Mouse (Mus musculus) embryonic facial prominence, embryonic 10.5 days (tissue): ENCODE data around the gene Rpl12. TPM values are rescaled to one million over a fixed set of nuclear protein-coding genes. Genes with fewer than 3 reads are reported as not detected.

ENCODE experiments used
- DNase-seq: peaks from one replicate; pipeline ENCODE4 v3.0.0-alpha.2; 2017; ENCODE audit warnings: low spot score
- H3K27ac ChIP-seq: fragments of 300-500 bp; sonication (generic); replicated peaks from 2 replicates; pipeline ENCODE4 v1.5.1; 2016; ENCODE audit warnings: mild to moderate bottlenecking
- H3K27me3 ChIP-seq: fragments of 300-500 bp; sonication (generic); replicated peaks from 2 replicates; pipeline ENCODE4 v1.6.1; 2016; ENCODE audit warnings: low read depth, mild to moderate bottlenecking; ENCODE audit not compliant: poor library complexity, severe bottlenecking
- H3K36me3 ChIP-seq: fragments of 300-500 bp; sonication (generic); replicated peaks from 2 replicates; pipeline ENCODE4 v1.6.1; 2016; ENCODE audit warnings: mild to moderate bottlenecking, moderate library complexity
- H3K4me1 ChIP-seq: fragments of 300-500 bp; sonication (generic); 2 replicates; pipeline ENCODE4 v1.6.1; 2016
- H3K4me3 ChIP-seq: fragments of 300-500 bp; sonication (generic); 2 replicates; pipeline ENCODE4 v1.5.1; 2016; ENCODE audit warnings: mild to moderate bottlenecking, moderate library complexity
- H3K9me3 ChIP-seq: fragments of 300-500 bp; sonication (generic); 2 replicates; pipeline ENCODE4 v1.6.1; 2016; ENCODE audit warnings: mild to moderate bottlenecking
- WGBS: fragments of 180-500 bp; shearing (Covaris S2); methylation state at CpG from one replicate; pipeline ENCODE4 v1.1.7; 2016; 5-methylcytosine and 5-hydroxymethylcytosine counted together
- polyA plus RNA-seq: library from polyadenylated mRNA; unstranded; fragments of >200 nt; fragmentation: Nextera tagmentation; extraction: Ambion mirVana; gene quantifications from 2 replicates; pipeline ENCODE4 v1.2.1, GENCODE M21; 2016

Gene Rpl12
- polyA plus RNA-seq, 1 experiment from 2014 or later: 196 TPM

DNA sequence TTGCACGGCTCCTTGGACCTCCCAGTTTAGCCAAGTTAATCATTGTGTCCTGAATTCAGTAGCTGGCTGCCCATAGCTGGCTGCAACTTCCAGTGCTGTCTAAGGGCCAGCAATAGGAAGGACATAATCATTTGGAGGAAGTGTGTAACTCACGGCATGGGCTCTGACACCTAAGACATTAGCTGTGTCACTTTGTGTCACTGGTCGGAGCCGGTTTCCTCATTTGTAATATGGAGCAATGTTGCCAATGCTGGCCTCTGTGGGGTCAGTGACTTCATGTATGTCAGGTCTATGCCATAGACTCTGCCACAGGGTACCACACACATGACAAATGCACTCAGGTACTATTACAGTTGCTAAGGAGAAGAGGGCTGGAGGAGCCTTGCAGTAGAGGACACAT is 1.1 kb upstream of the Rpl12 start:
- 92% methylated on average over 4 of the region's 4 CpGs for WGBS
- H3K27me3 ChIP-seq: no peaks in the 10 kb centered on the region
- H3K4me1 ChIP-seq: peaks cover 35% of the 10 kb centered on the region
- H3K4me3 ChIP-seq: peak overlapping the region; percentile 88
- no peak for DNase-seq
- peaks cover 55% of the 10 kb centered on the region for H3K36me3 ChIP-seq
- H3K27ac ChIP-seq: 0 out of 2 replicates have a peak overlapping the region, but pooled peaks have one; percentile 96
- H3K9me3 ChIP-seq: no peaks in the 10 kb centered on the region

DNA sequence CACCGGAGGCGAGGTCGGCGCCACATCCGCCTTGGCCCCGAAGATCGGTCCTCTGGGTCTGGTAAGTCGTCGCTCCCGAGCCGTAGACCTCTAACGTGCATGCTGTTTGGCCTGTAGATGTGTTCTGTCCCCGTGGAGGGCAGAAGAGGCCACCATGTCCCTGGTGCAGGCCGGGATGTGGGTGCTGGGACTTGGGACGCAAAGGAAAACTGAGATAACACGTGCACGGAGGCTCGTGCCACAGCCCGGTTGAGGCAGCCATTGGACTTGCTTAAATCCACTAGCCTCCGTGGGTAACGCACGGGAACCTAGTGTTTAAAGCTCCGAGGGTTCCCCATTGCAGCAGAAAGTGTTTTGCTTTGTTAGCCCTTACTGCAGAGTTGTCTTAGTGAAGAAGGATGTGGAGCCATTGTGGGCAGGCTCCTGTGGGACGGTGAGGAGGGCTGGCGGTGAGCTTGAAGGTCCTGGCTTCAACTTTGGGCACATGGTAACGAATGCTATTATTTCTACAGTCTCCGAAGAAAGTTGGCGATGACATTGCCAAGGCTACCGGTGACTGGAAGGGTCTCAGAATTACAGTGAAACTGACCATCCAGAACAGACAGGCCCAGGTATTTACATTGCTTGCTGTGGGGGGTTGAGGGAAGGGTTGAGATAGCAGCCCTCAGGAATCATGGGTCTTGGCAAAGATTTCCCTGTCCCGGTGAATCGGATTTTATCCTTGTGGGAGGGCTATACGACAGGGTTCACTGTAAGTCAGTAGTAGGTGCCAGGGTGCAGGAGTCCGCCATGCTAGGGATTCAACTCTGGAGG is 909 bp downstream of the Rpl12 start:
- H3K36me3 ChIP-seq: peaks cover 37% of the 10 kb centered on the region
- H3K4me3 ChIP-seq: peak overlapping the region; percentile 88
- WGBS: under 1% methylated on average over 33 of the region's 33 CpGs
- no peaks in the 10 kb centered on the region for H3K9me3 ChIP-seq
- no peaks in the 10 kb centered on the region for H3K27me3 ChIP-seq
- H3K27ac ChIP-seq: peak overlapping the region; percentile 96
- peak; percentile 23 for DNase-seq
- peaks cover 49% of the 10 kb centered on the region for H3K4me1 ChIP-seq

DNA sequence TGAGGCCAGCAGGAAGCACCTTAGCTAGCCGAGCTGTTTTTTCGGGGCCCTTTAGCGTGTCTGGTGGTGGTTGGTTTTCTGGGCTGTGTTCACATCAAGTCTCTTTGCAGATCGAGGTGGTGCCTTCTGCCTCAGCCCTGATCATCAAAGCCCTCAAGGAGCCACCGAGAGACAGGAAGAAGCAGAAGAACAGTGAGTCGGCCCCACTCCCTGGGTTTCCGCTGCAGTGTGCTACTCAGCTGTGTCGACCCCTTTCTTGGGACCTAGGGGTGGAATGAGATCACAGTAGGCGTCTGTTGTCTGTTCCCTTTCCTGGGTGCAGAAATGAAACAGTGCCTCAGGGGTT is 1.5 kb downstream of the Rpl12 start:
- H3K4me1 ChIP-seq: peaks cover 55% of the 10 kb centered on the region
- peak overlapping the region; percentile 88 for H3K4me3 ChIP-seq
- H3K27me3 ChIP-seq: no peaks in the 10 kb centered on the region
- H3K36me3 ChIP-seq: peaks cover 32% of the 10 kb centered on the region
- H3K27ac ChIP-seq: peak overlapping the region; percentile 96
- 9% methylated on average over 9 of the region's 9 CpGs for WGBS
- no peak for DNase-seq
- no peaks in the 10 kb centered on the region for H3K9me3 ChIP-seq

DNA sequence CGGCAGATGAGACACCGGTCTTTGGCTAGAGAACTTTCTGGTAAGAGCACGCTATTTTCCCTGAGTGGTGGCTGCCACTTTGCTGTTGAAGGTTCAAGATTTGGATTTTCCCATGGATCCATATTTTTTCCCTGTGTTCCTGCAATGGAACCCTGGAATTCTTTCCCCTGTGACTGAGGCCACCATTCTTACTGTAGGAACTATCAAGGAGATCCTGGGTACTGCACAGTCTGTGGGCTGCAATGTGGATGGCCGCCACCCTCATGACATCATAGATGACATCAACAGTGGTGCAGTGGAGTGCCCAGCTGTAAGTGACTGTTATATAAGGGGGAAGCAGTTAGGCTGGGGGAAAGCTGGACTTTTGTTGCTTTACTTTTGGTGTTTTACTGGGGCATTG is 2.2 kb downstream of the Rpl12 start:
- Histone ChIP-seq H3K36me3 (peaks cover 31% of the 10 kb centered on the region), H3K4me1 (peaks cover 58% of the 10 kb centered on the region), H3K27me3 (no peaks in the 10 kb centered on the region), H3K4me3 (peak overlapping the region; percentile 88), H3K27ac (no peak overlapping the region), H3K9me3 (no peaks in the 10 kb centered on the region)
- 68% methylated on average over 4 of the region's 4 CpGs for WGBS
- DNase-seq: no peak

DNA sequence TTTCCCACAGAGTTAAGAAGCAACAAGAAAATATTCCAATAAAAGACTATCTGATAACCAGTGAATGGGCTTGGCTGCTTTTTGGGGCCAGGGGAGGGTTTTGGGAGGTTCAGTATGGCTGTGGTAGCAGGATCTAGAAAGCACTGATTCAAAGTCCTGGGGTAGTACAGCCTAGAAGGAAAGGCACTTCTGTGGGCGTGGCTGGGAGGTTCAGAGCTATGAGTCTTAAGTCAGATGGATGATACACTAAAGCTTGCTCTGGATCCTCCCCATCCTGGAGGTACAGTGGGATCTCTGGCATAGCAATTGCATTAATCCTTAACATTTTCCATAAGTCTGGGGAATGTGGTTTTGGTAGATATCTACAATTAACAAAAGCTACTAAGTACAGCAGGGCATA is 2.6 kb downstream of the Rpl12 start:
- H3K4me3 ChIP-seq: peak overlapping the region; percentile 88
- no peaks in the 10 kb centered on the region for H3K9me3 ChIP-seq
- WGBS: 75% methylated on average over 1 of the region's 1 CpGs
- H3K27me3 ChIP-seq: no peaks in the 10 kb centered on the region
- H3K36me3 ChIP-seq: peaks cover 31% of the 10 kb centered on the region
- no peak overlapping the region for H3K27ac ChIP-seq
- DNase-seq: no peak
- peaks cover 58% of the 10 kb centered on the region for H3K4me1 ChIP-seq

DNA sequence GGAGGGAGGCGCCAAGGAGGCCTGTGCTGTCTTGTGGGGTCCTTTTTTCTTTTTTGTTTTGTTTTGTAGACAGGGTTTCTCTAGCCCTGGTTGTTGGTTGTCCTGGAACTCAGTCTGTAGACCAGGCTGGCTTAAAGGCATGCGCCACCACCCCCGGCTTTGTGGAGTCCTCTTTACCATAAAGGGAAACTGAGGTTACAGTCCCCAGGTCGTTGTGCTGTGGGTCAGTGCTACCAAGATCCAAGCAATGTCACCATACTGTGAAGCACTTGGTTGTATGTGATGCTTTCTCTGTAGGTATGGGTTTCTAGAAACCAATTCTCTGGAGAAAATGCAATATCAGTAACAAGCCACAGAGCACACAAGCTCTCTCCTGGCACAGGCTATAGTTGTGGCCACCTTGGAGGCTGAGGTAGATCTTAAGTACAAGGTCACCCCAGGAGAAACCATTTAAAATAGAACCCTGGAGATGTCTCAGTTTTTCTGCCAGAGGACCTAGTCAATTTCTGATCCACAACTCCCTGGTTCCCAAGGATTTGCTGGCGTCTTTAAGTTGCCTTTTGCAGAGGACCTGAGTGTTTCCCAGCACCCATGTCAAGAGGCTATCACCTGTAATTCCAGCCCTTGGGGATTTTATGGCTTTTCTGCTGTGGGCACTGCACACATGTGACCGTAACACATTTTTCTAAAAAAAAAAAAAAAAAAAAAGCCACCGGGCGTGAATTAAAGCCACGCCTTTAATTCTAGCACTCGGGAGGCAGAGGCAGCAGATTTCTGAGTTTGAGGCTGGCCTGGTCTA is 3.5 kb downstream of the Rpl12 start:
- Histone ChIP-seq H3K36me3 (peaks cover 31% of the 10 kb centered on the region), H3K4me1 (peaks cover 58% of the 10 kb centered on the region), H3K4me3 (peak overlapping the region; percentile 88), H3K9me3 (no peaks in the 10 kb centered on the region), H3K27me3 (no peaks in the 10 kb centered on the region), H3K27ac (no peak overlapping the region)
- 26% methylated on average over 10 of the region's 10 CpGs for WGBS
- peak; percentile 23 for DNase-seq

DNA sequence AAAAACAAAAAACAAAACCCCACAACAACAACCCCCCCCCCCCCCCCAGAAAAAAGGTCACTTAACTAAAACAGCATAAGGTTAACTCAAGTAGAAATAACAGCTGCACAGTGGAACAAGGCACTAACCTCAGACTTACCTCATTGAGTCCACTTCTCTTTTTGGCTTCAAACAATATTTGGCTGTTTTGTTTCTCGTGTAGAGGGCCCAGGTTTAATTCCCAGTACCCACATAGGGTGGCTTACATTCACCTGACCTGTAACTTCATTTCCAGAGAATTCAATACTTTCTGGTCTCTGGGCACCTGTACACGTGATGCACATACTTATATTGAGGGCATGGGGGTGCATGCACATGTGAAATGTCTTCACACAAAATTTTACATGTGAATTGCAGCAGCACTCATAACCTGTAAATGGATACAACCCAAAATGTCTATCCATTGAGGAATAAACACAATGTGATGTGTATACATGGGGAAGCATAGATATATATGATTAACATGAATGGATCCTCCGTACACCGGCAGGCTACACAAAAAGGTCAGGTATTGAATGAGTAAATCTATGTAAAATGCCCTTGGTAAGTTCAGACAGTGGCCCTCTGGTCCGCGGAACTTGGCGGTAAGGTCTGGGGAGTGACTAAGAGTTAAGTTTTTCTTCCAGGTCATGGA is 4.3 kb downstream of the Rpl12 start:
- Histone ChIP-seq H3K4me3 (peak overlapping the region; percentile 78), H3K4me1 (peaks cover 54% of the 10 kb centered on the region), H3K36me3 (peaks cover 31% of the 10 kb centered on the region), H3K27ac (no peak overlapping the region; the same call in 1 of the 2 replicates), H3K9me3 (no peaks in the 10 kb centered on the region), H3K27me3 (no peaks in the 10 kb centered on the region)
- DNase-seq: no peak
- 15% methylated on average over 7 of the region's 7 CpGs for WGBS

DNA sequence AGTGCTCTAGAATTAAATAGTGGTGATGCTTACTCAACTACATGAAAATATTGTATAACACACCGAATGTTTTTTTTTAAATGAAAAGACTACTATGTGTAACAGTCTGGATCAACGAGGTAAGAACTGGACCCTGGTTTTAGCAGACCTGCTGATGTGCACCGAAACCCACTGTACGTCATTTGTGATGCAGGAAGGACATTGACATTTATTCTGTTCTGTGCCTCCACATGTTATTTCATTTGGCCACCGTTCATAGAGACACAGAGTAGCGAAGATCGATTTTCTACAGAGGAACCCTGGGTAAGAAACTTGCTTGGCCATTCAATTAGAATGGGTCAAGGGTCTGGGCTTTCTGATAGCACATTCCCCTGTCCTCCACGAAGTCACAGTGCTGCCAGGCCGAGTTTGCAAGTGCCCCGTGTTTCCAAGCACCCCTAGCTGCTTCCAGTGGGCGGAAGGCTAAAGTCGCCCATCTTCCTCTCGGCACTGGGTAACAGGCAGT is 4.9 kb downstream of the Rpl12 start:
- WGBS: 10% methylated on average over 13 of the region's 13 CpGs
- no peaks in the 10 kb centered on the region for H3K9me3 ChIP-seq
- peaks cover 49% of the 10 kb centered on the region for H3K4me1 ChIP-seq
- H3K27ac ChIP-seq: peak overlapping the region; percentile 93
- DNase-seq: no peak
- H3K27me3 ChIP-seq: no peaks in the 10 kb centered on the region
- peak overlapping the region; percentile 78 for H3K4me3 ChIP-seq
- H3K36me3 ChIP-seq: peaks cover 31% of the 10 kb centered on the region

DNA sequence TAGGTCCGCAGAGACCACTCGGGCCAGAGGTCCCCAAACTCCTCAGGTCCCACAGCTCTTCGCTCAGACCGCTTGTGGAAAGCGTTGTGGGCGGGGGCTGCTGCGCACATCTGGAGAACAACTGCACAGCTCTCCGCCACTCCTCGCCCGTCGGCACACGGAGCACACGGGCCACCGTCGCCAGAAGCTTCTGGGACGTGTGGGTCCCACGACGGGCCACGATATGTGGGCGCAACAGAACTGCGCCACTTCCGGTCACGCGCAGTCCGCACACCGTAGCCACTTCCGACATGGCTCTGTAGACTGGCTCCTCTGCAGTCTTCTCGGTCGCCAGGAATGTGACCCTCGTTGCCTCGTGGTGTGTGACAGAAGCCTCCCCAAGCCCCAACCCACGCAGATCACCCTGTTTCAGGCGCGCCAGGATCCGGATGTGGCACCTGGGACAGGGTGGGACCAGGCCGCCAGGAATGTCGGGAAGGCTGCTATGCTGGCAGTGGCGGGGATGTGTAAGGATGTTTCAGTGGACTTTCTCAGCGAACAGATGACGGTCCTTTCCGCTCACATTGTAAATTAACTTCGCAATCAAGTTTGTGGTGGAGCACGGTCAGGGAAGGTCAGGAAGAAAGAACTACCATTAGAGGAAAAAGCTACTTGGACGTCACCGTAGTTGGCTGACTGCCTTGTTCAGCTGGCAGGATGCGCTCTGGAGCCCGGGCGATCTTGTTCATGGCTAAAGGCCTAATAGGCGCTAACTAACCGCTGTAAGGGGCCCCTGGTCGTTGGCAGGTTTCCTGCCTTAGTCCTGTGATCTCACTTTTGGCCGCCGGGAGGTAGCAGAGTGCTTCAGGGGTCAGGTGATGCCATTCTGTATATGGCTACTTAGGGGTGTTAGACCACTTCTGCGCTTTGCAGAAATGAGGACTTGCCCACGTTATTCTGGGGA is 5.6 kb downstream of the Rpl12 start:
- Histone ChIP-seq H3K4me1 (peaks cover 49% of the 10 kb centered on the region), H3K36me3 (peaks cover 31% of the 10 kb centered on the region), H3K27ac (peak overlapping the region; percentile 93), H3K4me3 (peak overlapping the region; percentile 78), H3K9me3 (no peaks in the 10 kb centered on the region), H3K27me3 (no peaks in the 10 kb centered on the region)
- peak; percentile 85 for DNase-seq
- 1% methylated on average over 55 of the region's 55 CpGs for WGBS

DNA sequence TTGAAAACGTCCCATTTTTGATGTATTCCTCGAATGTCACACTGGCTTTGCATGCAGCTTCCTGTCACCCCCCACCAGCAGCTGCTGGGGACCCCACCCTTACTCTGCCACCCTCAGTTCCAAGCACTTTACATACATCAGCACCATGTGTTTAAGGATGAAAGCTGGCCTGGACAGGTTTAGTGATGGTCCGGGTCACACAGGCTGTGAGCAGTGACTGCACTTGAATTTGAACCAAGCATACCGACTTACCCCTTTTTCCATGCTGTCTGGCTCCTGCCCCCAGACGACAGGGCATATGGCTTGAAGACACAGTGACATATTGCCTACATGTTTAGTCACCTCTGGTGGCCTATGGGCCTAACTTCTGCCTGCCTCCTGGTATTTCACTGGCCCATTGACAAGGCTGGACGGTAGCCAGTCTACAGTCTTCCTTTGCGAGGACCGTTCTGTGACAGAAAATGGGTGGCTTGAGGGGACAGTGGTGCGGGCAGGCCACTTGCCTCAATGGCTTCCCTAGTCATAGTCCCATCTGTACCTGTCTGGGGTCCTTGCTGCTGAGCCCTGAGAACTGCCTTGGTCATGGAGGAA is 6.8 kb downstream of the Rpl12 start:
- Histone ChIP-seq H3K27ac (no peak overlapping the region), H3K27me3 (no peaks in the 10 kb centered on the region), H3K4me1 (peaks cover 43% of the 10 kb centered on the region), H3K4me3 (peak overlapping the region; percentile 78; the same call in 1 of the 2 replicates), H3K9me3 (no peaks in the 10 kb centered on the region), H3K36me3 (peaks cover 28% of the 10 kb centered on the region)
- WGBS: 90% methylated on average over 9 of the region's 9 CpGs
- no peak for DNase-seq

DNA sequence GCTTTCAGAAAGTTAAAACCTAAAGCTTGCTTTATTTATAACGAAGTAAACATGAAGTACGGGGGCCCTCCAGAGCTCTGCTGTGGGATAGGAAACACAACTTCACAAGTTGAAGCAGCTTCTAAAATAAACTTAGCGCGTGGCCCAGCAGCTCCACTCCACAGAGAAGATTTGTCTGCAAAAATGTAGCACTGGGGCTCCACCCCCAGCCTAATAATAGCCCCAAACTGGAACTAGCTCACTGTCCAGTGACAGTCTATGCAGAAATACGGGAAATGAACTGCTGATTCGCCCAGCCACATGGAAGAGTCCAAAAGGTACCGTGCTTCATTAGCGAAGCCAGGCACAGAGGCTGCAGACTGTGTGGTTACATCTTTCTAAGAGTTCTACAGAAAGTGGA is 8.0 kb downstream of the Rpl12 start:
- Histone ChIP-seq H3K9me3 (no peaks in the 10 kb centered on the region), H3K27ac (no peak overlapping the region), H3K4me1 (peaks cover 31% of the 10 kb centered on the region), H3K4me3 (no peak overlapping the region), H3K27me3 (no peaks in the 10 kb centered on the region), H3K36me3 (peaks cover 28% of the 10 kb centered on the region)
- no peak for DNase-seq
- WGBS: 90% methylated on average over 8 of the region's 8 CpGs
